ENCODE assay signal across 8 mouse cellular contexts in the genomic region with DNA sequence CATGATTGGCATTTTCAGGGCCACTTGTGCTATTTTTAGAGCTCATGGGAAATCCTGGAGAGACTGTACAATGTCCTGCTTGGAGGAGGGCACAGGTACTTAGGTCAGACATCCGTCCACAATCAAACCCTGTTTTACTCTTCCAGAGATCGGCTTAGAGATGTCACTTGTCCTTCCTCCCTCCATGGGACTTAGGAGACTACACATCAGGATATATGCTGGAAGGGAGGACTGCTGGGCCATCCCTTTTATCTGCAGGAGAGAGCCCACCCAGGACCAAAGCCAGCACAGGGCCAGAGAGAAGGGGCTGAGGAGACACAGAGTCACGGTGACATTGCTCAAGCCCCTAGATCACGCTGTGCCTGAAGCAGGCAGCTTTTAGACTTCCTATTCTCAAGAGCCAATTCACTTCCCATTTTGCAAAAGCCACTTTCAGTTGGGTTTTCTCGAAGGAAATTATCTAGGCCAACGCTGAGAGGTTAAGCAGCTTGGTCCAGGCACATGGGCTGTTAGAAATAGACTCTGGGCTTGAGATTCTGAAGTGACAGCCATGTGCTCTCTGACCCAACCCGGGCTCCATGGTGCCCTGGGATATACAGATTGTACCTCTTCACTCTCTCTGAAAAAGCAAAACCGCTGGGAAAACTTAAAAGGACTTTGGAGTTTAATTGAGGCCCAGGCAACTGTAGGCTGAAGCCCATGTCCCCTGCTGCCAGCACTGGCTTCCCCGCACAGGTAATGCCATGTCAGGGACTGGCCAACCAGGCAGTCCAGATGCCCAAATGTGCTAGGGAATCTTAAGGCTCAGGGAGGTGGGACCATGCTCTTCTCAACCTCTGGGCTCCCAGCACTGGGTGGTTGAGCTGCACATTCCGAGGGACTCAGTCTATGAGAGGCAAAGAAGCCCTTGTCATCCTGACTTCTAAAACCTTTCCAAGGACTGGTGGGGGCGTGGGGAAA. TPM values are rescaled to one million over a fixed set of nuclear protein-coding genes. Genes with fewer than 3 reads are reported as not detected.
DNase-seq lines count a peak whose midpoint lies in the region; ATAC-seq and TF ChIP-seq lines count a peak whose summit lies in the region.
"Had no signal": no experiment of that assay in that cellular context is flagged by ENCODE, and none has a peak within 500 bp of the region (broad histone marks: within the 10 kb centered on the region; RNA-seq: fewer than 3 reads in every experiment).

No protein-coding gene starts in this region.

- ATAC-seq in heart, embryonic 15.5 days (replicated peaks; ENCODE audit: insufficient number of reproducible peaks, insufficient read depth, low FRiP score, low read depth): no peak
- ATAC-seq: Patski had no signal

- TF ChIP-seq CTCF in bone marrow, adult 2 months (IDR thresholded peaks at IDR 0.05; ENCODE audit: control insufficient read depth, insufficient read depth, low read length): no peak

- no peaks in the 10 kb centered on the region for H3K36me3 ChIP-seq in heart, embryonic 15.5 days
- no peaks in the 10 kb centered on the region for H3K36me3 ChIP-seq in megakaryocyte, embryonic 14.5 days (replicated peaks; ENCODE audit: low read length)

- DNase-seq in kidney, postnatal 10 days: peak; percentile 11
- DNase-seq in kidney, adult 8-10 months: no peak
- no peak for DNase-seq in left cerebral cortex, postnatal 4 days
- no peak for DNase-seq in gastrocnemius, postnatal 10 days

- no peaks in the 10 kb centered on the region for H3K27me3 ChIP-seq in heart, embryonic 15.5 days
- H3K27me3 ChIP-seq in megakaryocyte, embryonic 14.5 days (replicated peaks): peaks cover 4% of the 10 kb centered on the region
- H3K27me3 ChIP-seq: Patski had no signal

- H3K9ac ChIP-seq in heart, embryonic 15.5 days: no peak overlapping the region

- intact Hi-C loops in left cerebral cortex, postnatal 4 days (cut with DNase I): no loop called here

- TF ChIP-seq POLR2A in bone marrow, adult 2 months (IDR thresholded peaks at IDR 0.05; ENCODE audit: borderline replicate concordance, control insufficient read depth, low read depth, low read length): no peak

- WGBS in bone marrow, adult 2 months: 35% methylated on average over 11 of the region's 11 CpGs
- 73% methylated on average over 11 of the region's 11 CpGs for WGBS in heart, embryonic 15.5 days

- peaks cover 12% of the 10 kb centered on the region; the same call in 1 of the 2 replicates for H3K4me1 ChIP-seq in bone marrow, adult 2 months (ENCODE audit: control insufficient read depth, insufficient read depth, low read length)
- peaks cover 15% of the 10 kb centered on the region for H3K4me1 ChIP-seq in heart, embryonic 15.5 days (replicated peaks)
- H3K4me1 ChIP-seq in megakaryocyte, embryonic 14.5 days: peaks cover 97% of the 10 kb centered on the region

- H3K27ac ChIP-seq in bone marrow, adult 2 months (ENCODE audit: control insufficient read depth, insufficient read depth, low read depth, low read length, poor library complexity): peak overlapping the region; percentile 94
- peak overlapping the region; percentile 76; the same call in 1 of the 2 replicates for H3K27ac ChIP-seq in heart, embryonic 15.5 days

- 0 out of 2 replicates have a peak overlapping the region, but pooled peaks have one; percentile 80 for H3K4me2 ChIP-seq in heart, embryonic 15.5 days

- H3K9me3 ChIP-seq in heart, embryonic 15.5 days (replicated peaks): no peaks in the 10 kb centered on the region
- H3K9me3 ChIP-seq in megakaryocyte, embryonic 14.5 days: no peaks in the 10 kb centered on the region

- no peak overlapping the region for H3K4me3 ChIP-seq in bone marrow, adult 2 months (replicated peaks; ENCODE audit: control insufficient read depth, low read depth, low read length)
- H3K4me3 ChIP-seq in heart, embryonic 15.5 days: no peak overlapping the region
- H3K4me3 ChIP-seq in megakaryocyte, embryonic 14.5 days (replicated peaks): peak overlapping the region; percentile 78

RNA-seq across cellular contexts. Expression of a gene that starts 5.7 kb away (rescaled TPM):
- 13.7 and 34.3 TPM in 2 replicates for polyA plus RNA-seq in bone marrow, adult 2 months (2011; ENCODE audit: insufficient read depth, insufficient read length, low replicate concordance, missing spikeins)
- polyA plus RNA-seq in heart, embryonic 15.5 days (2015; fragmentation: Nextera tagmentation; extraction: Ambion mirVana): 44.8 and 45.1 TPM in 2 replicates
- polyA plus RNA-seq in megakaryocyte, embryonic 14.5 days (2012; ENCODE audit: insufficient read depth, low replicate concordance): 120 and 139 TPM in 2 replicates
- 10 to 100 TPM; 66.8 to 68.7 TPM for total RNA-seq in left cerebral cortex, postnatal 4 days (2021)
- total RNA-seq in gastrocnemius, postnatal 10 days (2021): 10 to 100 TPM; 16.4 to 22.7 TPM
